Mouse (Mus musculus): Measurements from ENCODE around the gene Tbxa2r. TPM values are rescaled to one million over a fixed set of nuclear protein-coding genes. Genes with fewer than 3 reads are reported as not detected.
A peak's percentile ranks its signal among the peaks of the same experiment; 100 is the strongest.

Gene Tbxa2r
- 1 to 10 TPM; 5.5 to 5.6 TPM for total RNA-seq (2021)

GRCm38 (mm10) chr10:81328386-81328785 is at the start of gene Tbxa2r:
Tbxa2r (plus strand) TSS chr10:81328731.
- DNase-seq, result peak; percentile 74

- DNase-seq, result no peak
Observed at GRCm38 (mm10) chr10:81279496-81279895, 49.0 kb upstream of the Tbxa2r start.

GRCm38 (mm10) chr10:81284189-81284588 is 44.3 kb upstream of the Tbxa2r start:
- DNase-seq, result no peak

- no peak for DNase-seq
Observed at GRCm38 (mm10) chr10:81284719-81285118, 43.8 kb upstream of the Tbxa2r start.

GRCm38 (mm10) chr10:81285694-81286450 is 42.7 kb upstream of the Tbxa2r start:
- peak; percentile 95 for DNase-seq

- no peak for DNase-seq
Observed at GRCm38 (mm10) chr10:81286586-81286985, 41.9 kb upstream of the Tbxa2r start.

GRCm38 (mm10) chr10:81287513-81288157 is 40.9 kb upstream of the Tbxa2r start:
- peak; percentile 82 for DNase-seq

GRCm38 (mm10) chr10:81288601-81289000 is 39.9 kb upstream of the Tbxa2r start:
- DNase-seq, result peak; percentile 68

GRCm38 (mm10) chr10:81289278-81289677 is 39.3 kb upstream of the Tbxa2r start:
- DNase-seq, result peak; percentile 80

GRCm38 (mm10) chr10:81289811-81290210 is 38.7 kb upstream of the Tbxa2r start:
- no peak for DNase-seq

GRCm38 (mm10) chr10:81290698-81291460 is 37.7 kb upstream of the Tbxa2r start:
- DNase-seq, result no peak

GRCm38 (mm10) chr10:81291511-81292104 is 36.9 kb upstream of the Tbxa2r start, which contains the start of gene Tjp3:
Tjp3 (minus strand) TSS chr10:81291581.
- DNase-seq, result no peak

- DNase-seq, result peak; percentile 100
Observed at GRCm38 (mm10) chr10:81292554-81293333, 35.8 kb upstream of the Tbxa2r start, which contains the start of gene Pip5k1c. Pip5k1c (plus strand) TSS chr10:81292963.

- DNase-seq, result no peak
Observed at GRCm38 (mm10) chr10:81293334-81294030, 35.0 kb upstream of the Tbxa2r start.

GRCm38 (mm10) chr10:81294442-81294841 is 34.1 kb upstream of the Tbxa2r start:
- DNase-seq, result no peak

GRCm38 (mm10) chr10:81295185-81295584 is 33.3 kb upstream of the Tbxa2r start:
- no peak for DNase-seq

- DNase-seq, result no peak
Observed at GRCm38 (mm10) chr10:81297246-81297645, 31.3 kb upstream of the Tbxa2r start.

- DNase-seq, result peak; percentile 59
Observed at GRCm38 (mm10) chr10:81297845-81298244, 30.7 kb upstream of the Tbxa2r start.

- no peak for DNase-seq
Observed at GRCm38 (mm10) chr10:81298369-81299100, 30.0 kb upstream of the Tbxa2r start.

GRCm38 (mm10) chr10:81299585-81300351 is 28.8 kb upstream of the Tbxa2r start:
- no peak for DNase-seq
